ENCODE assay signal across 8 mouse cellular contexts in genomic region chr5:24388246-24388915, GRCm38 (mm10). TPM values are rescaled to one million over a fixed set of nuclear protein-coding genes. Genes with fewer than 3 reads are reported as not detected.
DNase-seq lines count a peak whose midpoint lies in the region; ATAC-seq and TF ChIP-seq lines count a peak whose summit lies in the region.

No protein-coding gene starts in this region.

- TF ChIP-seq POLR2A in heart, adult 2 months (IDR thresholded peaks at IDR 0.05; ENCODE audit: insufficient read depth, low read depth, low read length): no peak

- peaks cover 5% of the 10 kb centered on the region; the same call in 1 of the 2 replicates for H3K36me3 ChIP-seq in heart, adult 2 months (ENCODE audit: control insufficient read depth, insufficient read depth, low read length)
- H3K36me3 ChIP-seq in liver, embryonic 12.5 days: no peaks in the 10 kb centered on the region

- TF ChIP-seq EP300 in heart, adult 2 months (IDR thresholded peaks at IDR 0.05; ENCODE audit: insufficient read depth, low read depth, low read length): no peak

- H3K79me2 ChIP-seq in heart, adult 2 months (replicated peaks; ENCODE audit: control insufficient read depth, insufficient read depth, low read length): no peaks in the 10 kb centered on the region

- intact Hi-C loops in heart, adult 2 months (cut with DNase I): no loop called here
- intact Hi-C loops in heart, postnatal 10 days (cut with DNase I): no loop called here
- intact Hi-C loops in gastrocnemius, postnatal 36 days (cut with DNase I): no loop called here

- H3K9me3 ChIP-seq in liver, embryonic 12.5 days (replicated peaks): no peaks in the 10 kb centered on the region

- H3K27ac ChIP-seq in heart, adult 2 months: peak overlapping the region; percentile 54
- H3K27ac ChIP-seq in liver, embryonic 12.5 days: no peak overlapping the region

- DNase-seq in heart, adult 2 months: no peak
- no peak for DNase-seq in heart, postnatal 10 days
- peak; percentile 9 for DNase-seq in thymus, postnatal 25 days
- DNase-seq in thymus, postnatal 4 days: no peak
- DNase-seq in adrenal gland, postnatal 10 days: no peak
- no peak for DNase-seq in gastrocnemius, postnatal 36 days

- peaks cover 13% of the 10 kb centered on the region for H3K4me1 ChIP-seq in heart, adult 2 months (ENCODE audit: control insufficient read depth, insufficient read depth, low read length)
- H3K4me1 ChIP-seq in liver, embryonic 12.5 days: peaks cover 46% of the 10 kb centered on the region

- 38% methylated on average over 26 of the region's 26 CpGs for WGBS in heart, adult 2 months
- 25% methylated on average over 26 of the region's 26 CpGs for WGBS in liver, embryonic 12.5 days (ENCODE audit: insufficient replicate concordance)

- H3K4me2 ChIP-seq in liver, embryonic 12.5 days: peak overlapping the region; percentile 70

- TF ChIP-seq CTCF in heart, adult 2 months (IDR thresholded peaks at IDR 0.05): no peak

- peak overlapping the region; percentile 58 for H3K4me3 ChIP-seq in heart, adult 2 months
- peak overlapping the region; percentile 40 for H3K4me3 ChIP-seq in liver, embryonic 12.5 days

- peak overlapping the region; percentile 62 for H3K9ac ChIP-seq in heart, adult 2 months (ENCODE audit: low read depth, low read length)
- peak overlapping the region; percentile 53 for H3K9ac ChIP-seq in liver, embryonic 12.5 days

- ATAC-seq in liver, embryonic 12.5 days: no peak
- no peak for ATAC-seq in megakaryocyte-erythroid progenitor cell, adult 5-6 weeks (replicated peaks; ENCODE audit: low FRiP score, low TSS enrichment, poor library complexity, severe bottlenecking)

- H3K27me3 ChIP-seq in heart, adult 2 months (ENCODE audit: control insufficient read depth, insufficient read depth, low read length): no peaks in the 10 kb centered on the region
- peaks cover 64% of the 10 kb centered on the region for H3K27me3 ChIP-seq in liver, embryonic 12.5 days (replicated peaks)

RNA-seq across cellular contexts. Expression of gene Atg9b, which starts 3.6 kb away (rescaled TPM):
- 1 to 10 TPM in 1 of 2 experiments, under 1 TPM in 1; 0.89 to 1.1 TPM for total RNA-seq in heart, adult 2 months (2021)
- 2.2 and 2.3 TPM in 2 replicates for polyA plus RNA-seq in heart, adult 2 months (2012; rRNA removed)
- total RNA-seq in heart, postnatal 10 days (2021): under 1 TPM; 0.62 to 0.89 TPM
- 0.47 and 0.93 TPM in 2 replicates for polyA plus RNA-seq in liver, embryonic 12.5 days (2016; fragmentation: Nextera tagmentation; extraction: Ambion mirVana)
- 1.9 and 5.2 TPM in 2 replicates for total RNA-seq in megakaryocyte-erythroid progenitor cell, adult 5-6 weeks (2014; fragmentation: Nextera tagmentation)
- 1.1 and 7.3 TPM in 2 replicates for total RNA-seq in megakaryocyte-erythroid progenitor cell, adult 5-6 weeks (2017)
- under 1 TPM; 0.60 to 0.67 TPM for total RNA-seq in adrenal gland, postnatal 10 days (2021)
- not detected for total RNA-seq in gastrocnemius, postnatal 36 days (2021)

RNA-seq across cellular contexts. Expression of gene Abcb8, which starts 5.1 kb away (rescaled TPM):
- total RNA-seq in heart, adult 2 months (2021): 10 to 100 TPM; 81.2 to 89.8 TPM
- 148 and 151 TPM in 2 replicates for polyA plus RNA-seq in heart, adult 2 months (2012; rRNA removed)
- total RNA-seq in heart, postnatal 10 days (2021): 10 to 100 TPM; 85.0 to 88.5 TPM
- 32.6 and 34.1 TPM in 2 replicates for polyA plus RNA-seq in liver, embryonic 12.5 days (2016; fragmentation: Nextera tagmentation; extraction: Ambion mirVana)
- total RNA-seq in megakaryocyte-erythroid progenitor cell, adult 5-6 weeks (2014; fragmentation: Nextera tagmentation): 59.4 and 83.4 TPM in 2 replicates
- total RNA-seq in megakaryocyte-erythroid progenitor cell, adult 5-6 weeks (2017): 8.3 and 24.8 TPM in 2 replicates
- total RNA-seq in adrenal gland, postnatal 10 days (2021): 100 to 1,000 TPM in 1 of 2 experiments, 10 to 100 TPM in 1; 93.7 to 116 TPM
- total RNA-seq in gastrocnemius, postnatal 36 days (2021): 10 to 100 TPM; 37.6 to 38.0 TPM

RNA-seq across cellular contexts. Expression of gene Nos3, which starts 23.8 kb away (rescaled TPM):
- total RNA-seq in heart, adult 2 months (2021): 10 to 100 TPM; 23.5 to 24.4 TPM
- polyA plus RNA-seq in heart, adult 2 months (2012; rRNA removed): 26.3 and 30.7 TPM in 2 replicates
- 10 to 100 TPM; 44.0 to 44.4 TPM for total RNA-seq in heart, postnatal 10 days (2021)
- polyA plus RNA-seq in liver, embryonic 12.5 days (2016; fragmentation: Nextera tagmentation; extraction: Ambion mirVana): 4.4 and 4.9 TPM in 2 replicates
- not detected in 2 replicates for total RNA-seq in megakaryocyte-erythroid progenitor cell, adult 5-6 weeks (2014; fragmentation: Nextera tagmentation)
- 0.23 TPM in 1 of 2 replicates, not detected in the other for total RNA-seq in megakaryocyte-erythroid progenitor cell, adult 5-6 weeks (2017)
- 10 to 100 TPM; 16.3 to 16.6 TPM for total RNA-seq in adrenal gland, postnatal 10 days (2021)
- 1 to 10 TPM; 4.9 to 5.4 TPM for total RNA-seq in gastrocnemius, postnatal 36 days (2021)

RNA-seq across cellular contexts. Expression of gene Asic3, which starts 24.8 kb away (rescaled TPM):
- under 1 TPM in 1 of 2 experiments, not detected in 1; 0.14 TPM for total RNA-seq in heart, adult 2 months (2021)
- polyA plus RNA-seq in heart, adult 2 months (2012; rRNA removed): 0.32 and 0.59 TPM in 2 replicates
- under 1 TPM; 0.12 to 0.22 TPM for total RNA-seq in heart, postnatal 10 days (2021)
- polyA plus RNA-seq in liver, embryonic 12.5 days (2016; fragmentation: Nextera tagmentation; extraction: Ambion mirVana): not detected in 2 replicates
- 1.4 TPM in 1 of 2 replicates, not detected in the other for total RNA-seq in megakaryocyte-erythroid progenitor cell, adult 5-6 weeks (2014; fragmentation: Nextera tagmentation)
- total RNA-seq in megakaryocyte-erythroid progenitor cell, adult 5-6 weeks (2017): not detected in 2 replicates
- total RNA-seq in adrenal gland, postnatal 10 days (2021): under 1 TPM; 0.54 to 0.76 TPM
- total RNA-seq in gastrocnemius, postnatal 36 days (2021): under 1 TPM in 1 of 2 experiments, not detected in 1; 0.25 TPM

RNA-seq across cellular contexts. Expression of gene Cdk5, which starts 34.9 kb away (rescaled TPM):
- 10 to 100 TPM; 19.9 to 21.7 TPM for total RNA-seq in heart, adult 2 months (2021)
- polyA plus RNA-seq in heart, adult 2 months (2012; rRNA removed): 42.7 and 51.8 TPM in 2 replicates
- 10 to 100 TPM; 21.5 to 25.0 TPM for total RNA-seq in heart, postnatal 10 days (2021)
- polyA plus RNA-seq in liver, embryonic 12.5 days (2016; fragmentation: Nextera tagmentation; extraction: Ambion mirVana): 13.0 and 14.1 TPM in 2 replicates
- 25.5 and 31.7 TPM in 2 replicates for total RNA-seq in megakaryocyte-erythroid progenitor cell, adult 5-6 weeks (2014; fragmentation: Nextera tagmentation)
- total RNA-seq in megakaryocyte-erythroid progenitor cell, adult 5-6 weeks (2017): 15.0 and 26.5 TPM in 2 replicates
- 10 to 100 TPM; 37.9 to 41.3 TPM for total RNA-seq in adrenal gland, postnatal 10 days (2021)
- 10 to 100 TPM; 11.3 to 12.0 TPM for total RNA-seq in gastrocnemius, postnatal 36 days (2021)

Comparison
In these comparisons a context has a peak if more than half of its experiments do, and no peak if none do; other contexts are left out.
1. RNA of gene Nos3, which starts 23.8 kb away (total RNA-seq): 44.0 to 44.4 TPM in heart, postnatal 10 days, 23.5 to 24.4 TPM in heart, adult 2 months, 16.3 to 16.6 TPM in adrenal gland, postnatal 10 days and 4.9 to 5.4 TPM in gastrocnemius, postnatal 36 days; 0.23 TPM in megakaryocyte-erythroid progenitor cell, adult 5-6 weeks; every median in the first group is over 4 times any median in the second.